Mouse (Mus musculus): Measurements from ENCODE around the gene Olfr507. TPM values are rescaled to one million over a fixed set of nuclear protein-coding genes. Genes with fewer than 3 reads are reported as not detected.
"Not testable (repeated sequence)": the region's sequence is repeated elsewhere in the genome, so short reads cannot be mapped to it uniquely, and the experiment has no call there.

Olfr507 gene
- polyA plus RNA-seq (2015; fragmentation: Nextera tagmentation; extraction: Ambion mirVana), result not detected in 2 replicates

- no peaks in the 10 kb centered on the region for H3K4me1 ChIP-seq
- no peak within 1 kb of the TSS for H3K27ac ChIP-seq
- no peaks in the 10 kb centered on the region for H3K27me3 ChIP-seq
- WGBS, result 71% methylated on average over 2 of the region's 2 CpGs
- no peaks in the 10 kb centered on the region for H3K36me3 ChIP-seq
- H3K4me2 ChIP-seq (replicated peaks), result no peak within 1 kb of the TSS
- H3K9ac ChIP-seq, result no peak within 1 kb of the TSS
- H3K9me3 ChIP-seq, result no peaks in the 10 kb centered on the region
- no peak within 1 kb of the TSS for H3K4me3 ChIP-seq
- no peak for ATAC-seq (ENCODE audit: low FRiP score, low read depth)
These were observed at the start of gene Olfr507 for GRCm38 (mm10) chr7:108621514-108621913. Gene Olfr507 (plus strand): TSS chr7:108621814.

- Histone ChIP-seq H3K4me1 (no peaks in the 10 kb centered on the region), H3K27ac (no peak overlapping the region), H3K27me3 (no peaks in the 10 kb centered on the region), H3K4me2 (replicated peaks) (no peak overlapping the region), H3K4me3 (no peak overlapping the region), H3K36me3 (no peaks in the 10 kb centered on the region), H3K9me3 (no peaks in the 10 kb centered on the region), H3K9ac (no peak overlapping the region)
- ATAC-seq (ENCODE audit: low FRiP score, low read depth), result no peak
- 100% methylated on average over 1 of the region's 1 CpGs for WGBS
These were observed 31.8 kb upstream of the Olfr507 start for GRCm38 (mm10) chr7:108589797-108590196.

GRCm38 (mm10) chr7:108601916-108602315 lies 19.7 kb upstream of the Olfr507 start:
- not testable (repeated sequence) for H3K36me3 ChIP-seq; ATAC-seq (ENCODE audit: low FRiP score, low read depth); H3K9me3 ChIP-seq; H3K27ac ChIP-seq; H3K4me3 ChIP-seq; H3K9ac ChIP-seq; H3K27me3 ChIP-seq; H3K4me2 ChIP-seq (replicated peaks); H3K4me1 ChIP-seq
- 80% methylated on average over 3 of the region's 3 CpGs for WGBS

- Histone ChIP-seq H3K36me3 (no peaks in the 10 kb centered on the region), H3K9ac (no peak within 1 kb of the TSS), H3K27me3 (no peaks in the 10 kb centered on the region), H3K27ac (no peak within 1 kb of the TSS), H3K9me3 (no peaks in the 10 kb centered on the region), H3K4me3 (no peak within 1 kb of the TSS), H3K4me1 (no peaks in the 10 kb centered on the region), H3K4me2 (replicated peaks) (no peak within 1 kb of the TSS)
- no peak for ATAC-seq (ENCODE audit: low FRiP score, low read depth)
These were observed 11.1 kb upstream of the Olfr507 start, which contains the start of gene Olfr506 for GRCm38 (mm10) chr7:108610487-108610886. Gene Olfr506 (plus strand): TSS chr7:108610787.

GRCm38 (mm10) chr7:108614110-108614509 lies 7.5 kb upstream of the Olfr507 start:
- Histone ChIP-seq H3K4me3 (no peak overlapping the region), H3K9me3 (no peaks in the 10 kb centered on the region), H3K4me2 (replicated peaks) (no peak overlapping the region), H3K27ac (no peak overlapping the region), H3K36me3 (no peaks in the 10 kb centered on the region), H3K9ac (no peak overlapping the region), H3K27me3 (no peaks in the 10 kb centered on the region), H3K4me1 (no peaks in the 10 kb centered on the region)
- no peak for ATAC-seq (ENCODE audit: low FRiP score, low read depth)
- 83% methylated on average over 2 of the region's 2 CpGs for WGBS

GRCm38 (mm10) chr7:108616781-108617180 lies 4.8 kb upstream of the Olfr507 start:
- not testable (repeated sequence) for ATAC-seq (ENCODE audit: low FRiP score, low read depth); H3K9me3 ChIP-seq; H3K27me3 ChIP-seq; H3K9ac ChIP-seq; H3K36me3 ChIP-seq; H3K4me2 ChIP-seq (replicated peaks); H3K4me3 ChIP-seq; H3K4me1 ChIP-seq; H3K27ac ChIP-seq
- WGBS, result 70% methylated on average over 3 of the region's 3 CpGs

GRCm38 (mm10) chr7:108629694-108630093 lies 8.1 kb downstream of the Olfr507 start, which contains the start of gene Olfr508:
Gene Olfr508 (plus strand): TSS chr7:108629994.
- 87% methylated on average over 3 of the region's 3 CpGs for WGBS
- ATAC-seq (ENCODE audit: low FRiP score, low read depth), result no peak
- Histone ChIP-seq H3K4me3 (no peak within 1 kb of the TSS), H3K9ac (no peak within 1 kb of the TSS), H3K27ac (no peak within 1 kb of the TSS), H3K9me3 (no peaks in the 10 kb centered on the region), H3K4me2 (replicated peaks) (no peak within 1 kb of the TSS), H3K4me1 (no peaks in the 10 kb centered on the region), H3K27me3 (no peaks in the 10 kb centered on the region), H3K36me3 (no peaks in the 10 kb centered on the region)

GRCm38 (mm10) chr7:108651806-108652205 lies 30.2 kb downstream of the Olfr507 start, which contains the start of gene Olfr509:
Gene Olfr509 (minus strand): TSS chr7:108651906.
- Histone ChIP-seq H3K4me3 (no peak within 1 kb of the TSS), H3K9me3 (no peaks in the 10 kb centered on the region), H3K36me3 (no peaks in the 10 kb centered on the region), H3K27ac (no peak within 1 kb of the TSS), H3K4me2 (replicated peaks) (no peak within 1 kb of the TSS), H3K4me1 (no peaks in the 10 kb centered on the region), H3K9ac (no peak within 1 kb of the TSS), H3K27me3 (no peaks in the 10 kb centered on the region)
- no peak for ATAC-seq (ENCODE audit: low FRiP score, low read depth)

GRCm38 (mm10) chr7:108662419-108662818 lies 40.8 kb downstream of the Olfr507 start:
- no peak overlapping the region for H3K27ac ChIP-seq
- no peaks in the 10 kb centered on the region for H3K36me3 ChIP-seq
- H3K4me3 ChIP-seq, result no peak overlapping the region
- H3K4me1 ChIP-seq, result no peaks in the 10 kb centered on the region
- H3K4me2 ChIP-seq (replicated peaks), result no peak overlapping the region
- no peaks in the 10 kb centered on the region for H3K9me3 ChIP-seq
- no peak for ATAC-seq (ENCODE audit: low FRiP score, low read depth)
- WGBS, result 87% methylated on average over 3 of the region's 3 CpGs
- H3K27me3 ChIP-seq, result no peaks in the 10 kb centered on the region
- no peak overlapping the region for H3K9ac ChIP-seq

GRCm38 (mm10) chr7:108666118-108666517 lies 44.5 kb downstream of the Olfr507 start, which contains the start of gene Olfr510:
Gene Olfr510 (plus strand): TSS chr7:108666418.
- WGBS, result 89% methylated on average over 1 of the region's 1 CpGs
- Histone ChIP-seq H3K36me3 (no peaks in the 10 kb centered on the region), H3K27ac (no peak within 1 kb of the TSS), H3K4me2 (replicated peaks) (no peak within 1 kb of the TSS), H3K4me1 (no peaks in the 10 kb centered on the region), H3K4me3 (no peak within 1 kb of the TSS), H3K9ac (no peak within 1 kb of the TSS), H3K9me3 (no peaks in the 10 kb centered on the region), H3K27me3 (no peaks in the 10 kb centered on the region)
- no peak for ATAC-seq (ENCODE audit: low FRiP score, low read depth)

GRCm38 (mm10) chr7:108671058-108671457 lies 49.4 kb downstream of the Olfr507 start:
- WGBS, result 79% methylated on average over 1 of the region's 1 CpGs
- no peaks in the 10 kb centered on the region for H3K9me3 ChIP-seq
- H3K27me3 ChIP-seq, result no peaks in the 10 kb centered on the region
- H3K4me1 ChIP-seq, result no peaks in the 10 kb centered on the region
- no peaks in the 10 kb centered on the region for H3K36me3 ChIP-seq
- H3K27ac ChIP-seq, result no peak overlapping the region
- no peak overlapping the region for H3K4me3 ChIP-seq
- H3K4me2 ChIP-seq (replicated peaks), result no peak overlapping the region
- H3K9ac ChIP-seq, result no peak overlapping the region
- ATAC-seq (ENCODE audit: low FRiP score, low read depth), result no peak
